8 mouse cellular contexts compared by ENCODE assay signal in genomic region chr11:55096731-55097462, GRCm38 (mm10). TPM values are rescaled to one million over a fixed set of nuclear protein-coding genes. Genes with fewer than 3 reads are reported as not detected.
DNase-seq lines count a peak whose midpoint lies in the region; ATAC-seq lines count a peak whose summit lies in the region.

No protein-coding gene starts in this region.

- H3K4me3 ChIP-seq in heart, embryonic 14.5 days (ENCODE audit: control insufficient read depth in 1 of 2, insufficient read depth in 1 of 2, low read depth in 1 of 2, low read length in 2 of 2), result peak overlapping the region; percentile 35 to 54
- peak overlapping the region; percentile 56 for H3K4me3 ChIP-seq in hindbrain, embryonic 14.5 days (replicated peaks; ENCODE audit: low read length)
- peak overlapping the region; percentile 70 for H3K4me3 ChIP-seq in midbrain, embryonic 10.5 days

- peaks cover 9% of the 10 kb centered on the region in 2 experiments; a peak in 3 of 4 replicates for H3K4me1 ChIP-seq in heart, embryonic 14.5 days (ENCODE audit: control insufficient read depth in 2 of 2, insufficient read depth in 2 of 2, low read length in 2 of 2)
- H3K4me1 ChIP-seq in hindbrain, embryonic 14.5 days (replicated peaks; ENCODE audit: control insufficient read depth, insufficient read depth, low read length), result peaks cover 4% of the 10 kb centered on the region; the same call in 1 of the 2 replicates
- H3K4me1 ChIP-seq in midbrain, embryonic 10.5 days, result peaks cover 24% of the 10 kb centered on the region

- H3K27me3 ChIP-seq in heart, embryonic 14.5 days (ENCODE audit: control insufficient read depth, insufficient read depth, low read length), result no peaks in the 10 kb centered on the region
- no peaks in the 10 kb centered on the region for H3K27me3 ChIP-seq in hindbrain, embryonic 14.5 days (ENCODE audit: control insufficient read depth, insufficient read depth, low read length)
- peaks cover 11% of the 10 kb centered on the region; the same call in 1 of the 2 replicates for H3K27me3 ChIP-seq in midbrain, embryonic 10.5 days (ENCODE audit: low read depth, poor library complexity, severe bottlenecking)

- intact Hi-C loops in heart, postnatal 14 days (cut with DNase I), result loop anchor here (5.0 kb wide), 1 partner anchor 60 kb away; no protein-coding TSS in a partner anchor

- WGBS in heart, embryonic 14.5 days, result 34% methylated on average over 11 of the region's 11 CpGs
- WGBS in hindbrain, embryonic 14.5 days, result 40% methylated on average over 11 of the region's 11 CpGs
- WGBS in midbrain, embryonic 10.5 days, result 37% methylated on average over 11 of the region's 11 CpGs

- no peaks in the 10 kb centered on the region for H3K36me3 ChIP-seq in heart, embryonic 14.5 days (ENCODE audit: control insufficient read depth, insufficient read depth, low read length)
- no peaks in the 10 kb centered on the region for H3K36me3 ChIP-seq in hindbrain, embryonic 14.5 days (replicated peaks; ENCODE audit: control insufficient read depth, insufficient read depth)
- H3K36me3 ChIP-seq in midbrain, embryonic 10.5 days, result no peaks in the 10 kb centered on the region

- H3K4me2 ChIP-seq in heart, embryonic 14.5 days (ENCODE audit: low read length), result peak overlapping the region; percentile 71
- peak overlapping the region; percentile 71 for H3K4me2 ChIP-seq in hindbrain, embryonic 14.5 days (replicated peaks)

- DNase-seq in heart, postnatal 14 days, result no peak
- DNase-seq in Muller cell, postnatal 12 days (ENCODE audit: inconsistent ontology term), result peak; percentile 26
- DNase-seq in hindbrain, embryonic 14.5 days (ENCODE audit: low spot score), result no peak
- DNase-seq in midbrain, embryonic 10.5 days (ENCODE audit: low spot score), result no peak
- no peak for DNase-seq in layer of hippocampus, postnatal 36 days
- no peak for DNase-seq in T-cell, adult 2 months (ENCODE audit: low spot score)

- peak overlapping the region; percentile 60 for H3K9ac ChIP-seq in heart, embryonic 14.5 days (ENCODE audit: low read length)
- H3K9ac ChIP-seq in hindbrain, embryonic 14.5 days, result no peak overlapping the region

- no peaks in the 10 kb centered on the region for H3K9me3 ChIP-seq in heart, embryonic 14.5 days (ENCODE audit: control insufficient read depth, low read length)
- no peaks in the 10 kb centered on the region for H3K9me3 ChIP-seq in hindbrain, embryonic 14.5 days (ENCODE audit: control insufficient read depth, low read length)
- H3K9me3 ChIP-seq in midbrain, embryonic 10.5 days (replicated peaks), result no peaks in the 10 kb centered on the region

- no peak for ATAC-seq in heart, embryonic 14.5 days (ENCODE audit: insufficient number of reproducible peaks, insufficient read depth, low FRiP score, low read depth)
- no peak for ATAC-seq in hindbrain, embryonic 14.5 days (ENCODE audit: low FRiP score)
- ATAC-seq in frontal cortex, adult (ENCODE audit: low TSS enrichment), result no peak

- H3K27ac ChIP-seq in heart, embryonic 14.5 days (replicated peaks in 1 of 2; ENCODE audit: control insufficient read depth in 1 of 2, insufficient read depth in 1 of 2, low read depth in 2 of 2, low read length in 2 of 2), result peak overlapping the region; percentile 83 to 90
- H3K27ac ChIP-seq in hindbrain, embryonic 14.5 days, result 0 out of 2 replicates have a peak overlapping the region, but pooled peaks have one; percentile 10
- no peak overlapping the region; the same call in 1 of the 2 replicates for H3K27ac ChIP-seq in midbrain, embryonic 10.5 days (replicated peaks)

RNA-seq across cellular contexts. Expression of gene Gm2a, which starts 1.0 kb away (rescaled TPM):
- 48.2 and 55.7 TPM in 2 replicates for polyA plus RNA-seq in heart, embryonic 14.5 days (2014; fragmentation: Nextera tagmentation; extraction: Ambion mirVana)
- total RNA-seq in heart, postnatal 14 days (2021), result 10 to 100 TPM; 11.5 to 13.2 TPM
- 32.9 and 35.8 TPM in 2 replicates for polyA plus RNA-seq in hindbrain, embryonic 14.5 days (2014; fragmentation: Nextera tagmentation; extraction: Ambion mirVana)
- 9.3 and 11.9 TPM in 2 replicates for polyA plus RNA-seq in midbrain, embryonic 10.5 days (2016; fragmentation: Nextera tagmentation; extraction: Ambion mirVana)
- 10 to 100 TPM; 33.7 to 34.1 TPM for total RNA-seq in layer of hippocampus, postnatal 36 days (2021)

RNA-seq across cellular contexts. Expression of gene Ccdc69, which starts 19.0 kb away (rescaled TPM):
- polyA plus RNA-seq in heart, embryonic 14.5 days (2014; fragmentation: Nextera tagmentation; extraction: Ambion mirVana), result 25.6 and 26.7 TPM in 2 replicates
- total RNA-seq in heart, postnatal 14 days (2021), result 10 to 100 TPM; 11.9 to 12.8 TPM
- polyA plus RNA-seq in hindbrain, embryonic 14.5 days (2014; fragmentation: Nextera tagmentation; extraction: Ambion mirVana), result 0.20 and 0.36 TPM in 2 replicates
- polyA plus RNA-seq in midbrain, embryonic 10.5 days (2016; fragmentation: Nextera tagmentation; extraction: Ambion mirVana), result 0.34 and 0.39 TPM in 2 replicates
- total RNA-seq in layer of hippocampus, postnatal 36 days (2021), result under 1 TPM in 1 of 2 experiments, not detected in 1; 0.35 TPM

RNA-seq across cellular contexts. Expression of gene Slc36a3, which starts 54.6 kb away (rescaled TPM):
- not detected in 2 replicates for polyA plus RNA-seq in heart, embryonic 14.5 days (2014; fragmentation: Nextera tagmentation; extraction: Ambion mirVana)
- not detected for total RNA-seq in heart, postnatal 14 days (2021)
- not detected in 2 replicates for polyA plus RNA-seq in hindbrain, embryonic 14.5 days (2014; fragmentation: Nextera tagmentation; extraction: Ambion mirVana)
- polyA plus RNA-seq in midbrain, embryonic 10.5 days (2016; fragmentation: Nextera tagmentation; extraction: Ambion mirVana), result not detected in 2 replicates
- total RNA-seq in layer of hippocampus, postnatal 36 days (2021), result not detected

Comparison
In these comparisons a context has a peak if more than half of its experiments do, and no peak if none do; other contexts are left out.
1. RNA of gene Ccdc69, which starts 19.0 kb away (polyA plus RNA-seq): 25.6 to 26.7 TPM in heart, embryonic 14.5 days; 0.34 to 0.39 TPM in midbrain, embryonic 10.5 days and 0.20 to 0.36 TPM in hindbrain, embryonic 14.5 days; every median in the first group is over 10 times any median in the second.
2. Peak in every context shown above with its lines, with median percentiles within 50 percentile points of each other: H3K4me3 ChIP-seq.